Mouse (Mus musculus) Patski (cell line): ENCODE results near the gene Sema6d. TPM values are rescaled to one million over a fixed set of nuclear protein-coding genes. Genes with fewer than 3 reads are reported as not detected.
"Not testable (repeated sequence)": the region's sequence is repeated elsewhere in the genome, so short reads cannot be mapped to it uniquely, and the experiment has no call there.

Experiments used
- ATAC-seq: fragments of 100-300 bp; one replicate; pipeline ENCODE4 v1.8.0; 2021
- CTCF ChIA-PET: fragments of 350-600 bp; sonication (Branson Sonifier 250); formaldehyde crosslinking; loops from one replicate; lab custom pipeline; 2022; ENCODE audit warnings: inconsistent platforms; lab: Charles Lee
- POLR2A ChIA-PET: fragments of 350-600 bp; sonication (Branson Sonifier 250); formaldehyde crosslinking; loops from one replicate; lab custom pipeline; 2022; ENCODE audit warnings: antibody characterized with exemption, inconsistent platforms; lab: Charles Lee
- DNase-seq: peaks from one replicate; pipeline ENCODE4 v3.0.0-alpha.2; 2011; ENCODE audit warnings: low read depth, low spot score
- H3K27me3 ChIP-seq: fragments of 371-371 bp; one replicate; pipeline ENCODE4 v1.5.1; 2021
- CTCF ChIP-seq: fragments of 100-300 bp; IDR thresholded peaks from one replicate; pipeline ENCODE4 v1.5.1; 2021
- in situ Hi-C: fragments of 300-500 bp; cut with MboI; formaldehyde crosslinking; loops from 3 replicates; pipeline ENCODE4 v1.11.1; 2018; ENCODE audit warnings: low pct_unique_long_range_greater_than_20kb, mixed read lengths
- polyA plus RNA-seq: library from polyadenylated mRNA; unstranded; gene quantifications from one replicate; pipeline ENCODE4 v1.2.3, GENCODE M21; 2021

Gene Sema6d
- polyA plus RNA-seq, 1 experiment from 2014 or later = 2.7 TPM

- no peak for ATAC-seq
- in situ Hi-C loops = no loop called here
- DNase-seq = no peak
- no peak for TF ChIP-seq CTCF
- H3K27me3 ChIP-seq = no peaks in the 10 kb centered on the region
- ChIA-PET POLR2A (no interaction called here), CTCF (no interaction called here)
Observed at GRCm38 (mm10) chr2:124332890-124333289, 243.1 kb downstream of the Sema6d start.

GRCm38 (mm10) chr2:124334655-124335054 lies 244.9 kb downstream of the Sema6d start:
- DNase-seq, in situ Hi-C loops, CTCF ChIA-PET, POLR2A ChIA-PET, ATAC-seq, H3K27me3 ChIP-seq: not testable (repeated sequence)

GRCm38 (mm10) chr2:124338296-124338695 lies 248.5 kb downstream of the Sema6d start:
- TF ChIP-seq CTCF = no peak
- ChIA-PET POLR2A (no interaction called here), CTCF (no interaction called here)
- DNase-seq (no peak), ATAC-seq (no peak)
- no peaks in the 10 kb centered on the region for H3K27me3 ChIP-seq
- in situ Hi-C loops = no loop called here

GRCm38 (mm10) chr2:124354191-124354590 lies 264.4 kb downstream of the Sema6d start:
- in situ Hi-C loops = no loop called here
- ChIA-PET POLR2A (no interaction called here), CTCF (no interaction called here)
- DNase-seq = no peak
- H3K27me3 ChIP-seq = no peaks in the 10 kb centered on the region
- TF ChIP-seq CTCF = no peak
- ATAC-seq = no peak

GRCm38 (mm10) chr2:124354716-124355115 lies 264.9 kb downstream of the Sema6d start:
- H3K27me3 ChIP-seq = no peaks in the 10 kb centered on the region
- ChIA-PET POLR2A (no interaction called here), CTCF (no interaction called here)
- no peak for ATAC-seq
- TF ChIP-seq CTCF = no peak
- DNase-seq = no peak
- in situ Hi-C loops = no loop called here

GRCm38 (mm10) chr2:124369291-124369690 lies 279.5 kb downstream of the Sema6d start:
- no peaks in the 10 kb centered on the region for H3K27me3 ChIP-seq
- ChIA-PET POLR2A (no interaction called here), CTCF (interaction anchor here (1.1 kb wide), 1 partner anchor 14 kb away, joined by 3 read pairs; no protein-coding TSS in a partner anchor)
- TF ChIP-seq CTCF = no peak
- in situ Hi-C loops = no loop called here
- no peak for DNase-seq
- no peak for ATAC-seq

GRCm38 (mm10) chr2:124369991-124370390 lies 280.2 kb downstream of the Sema6d start:
- in situ Hi-C loops = no loop called here
- DNase-seq (no peak), ATAC-seq (no peak)
- CTCF ChIA-PET = interaction anchor here (1.1 kb wide), 1 partner anchor 14 kb away, joined by 3 read pairs; no protein-coding TSS in a partner anchor
- H3K27me3 ChIP-seq = no peaks in the 10 kb centered on the region
- POLR2A ChIA-PET = no interaction called here
- TF ChIP-seq CTCF = no peak

- no peak for ATAC-seq
- no peak for TF ChIP-seq CTCF
- ChIA-PET POLR2A (no interaction called here), CTCF (no interaction called here)
- in situ Hi-C loops = no loop called here
- DNase-seq = no peak
- H3K27me3 ChIP-seq = no peaks in the 10 kb centered on the region
Observed at GRCm38 (mm10) chr2:124371363-124371762, 281.6 kb downstream of the Sema6d start.

- in situ Hi-C loops = no loop called here
- POLR2A ChIA-PET = no interaction called here
- no peak for DNase-seq
- H3K27me3 ChIP-seq = peaks cover 5% of the 10 kb centered on the region
- no peak for ATAC-seq
- no peak for TF ChIP-seq CTCF
- CTCF ChIA-PET = no interaction called here
Observed at GRCm38 (mm10) chr2:124385053-124385452, 295.3 kb downstream of the Sema6d start.

GRCm38 (mm10) chr2:124385722-124386121 lies 296.0 kb downstream of the Sema6d start:
- ChIA-PET POLR2A (no interaction called here), CTCF (no interaction called here)
- DNase-seq = no peak
- H3K27me3 ChIP-seq = peaks cover 5% of the 10 kb centered on the region
- no peak for TF ChIP-seq CTCF
- in situ Hi-C loops = no loop called here
- no peak for ATAC-seq

- no peak for TF ChIP-seq CTCF
Observed at GRCm38 (mm10) chr2:124388269-124388668, 298.5 kb downstream of the Sema6d start.

GRCm38 (mm10) chr2:124396733-124397132 lies 307.0 kb downstream of the Sema6d start:
- ATAC-seq (no peak), DNase-seq (no peak)
- POLR2A ChIA-PET = no interaction called here
- H3K27me3 ChIP-seq = no peaks in the 10 kb centered on the region
- no peak for TF ChIP-seq CTCF
- in situ Hi-C loops = no loop called here
- CTCF ChIA-PET = no interaction called here

More at GRCm38 (mm10) chr2:124388269-124388668, 298.5 kb downstream of the Sema6d start:
- H3K27me3 ChIP-seq = no peaks in the 10 kb centered on the region
- POLR2A ChIA-PET = no interaction called here
- DNase-seq (no peak), ATAC-seq (no peak)
- in situ Hi-C loops = no loop called here
- CTCF ChIA-PET = no interaction called here
